Mouse (Mus musculus) G1E (cell line): ENCODE measurements around the gene Bbs9. TPM values are rescaled to one million over a fixed set of nuclear protein-coding genes. Genes with fewer than 3 reads are reported as not detected.
A peak's percentile ranks its signal among the peaks of the same experiment; 100 is the strongest.

Source experiments
- ATAC-seq: 2 replicates; pipeline ENCODE4 v1.8.0; 2016; ENCODE audit warnings: mild to moderate bottlenecking; ENCODE audit not compliant: insufficient number of reproducible peaks, poor library complexity, low FRiP score, severe bottlenecking; ENCODE audit errors: extremely low read depth
- DNase-seq: peaks from one replicate; pipeline ENCODE4 v3.0.0; 2012; ENCODE audit warnings: low spot score
- H3K27me3 ChIP-seq: 2 replicates; pipeline ENCODE4 v1.6.1; 2012; ENCODE audit warnings: mild to moderate bottlenecking, low read length, inconsistent platforms; ENCODE audit not compliant: insufficient read depth
- H3K36me3 ChIP-seq: replicated peaks from 2 replicates; pipeline ENCODE3; 2012; ENCODE audit warnings: mild to moderate bottlenecking, inconsistent platforms
- H3K4me1 ChIP-seq: 2 replicates; pipeline ENCODE4 v1.6.1; 2012; ENCODE audit warnings: low read depth, low read length, inconsistent platforms, mixed read lengths; ENCODE audit not compliant: insufficient read depth
- H3K4me3 ChIP-seq: 2 replicates; pipeline ENCODE4 v1.5.1; 2012; ENCODE audit warnings: low read depth, mild to moderate bottlenecking, inconsistent platforms, low read length, moderate library complexity, mixed read lengths
- H3K9me3 ChIP-seq: replicated peaks from 2 replicates; pipeline ENCODE4 v1.6.1; 2012; ENCODE audit warnings: inconsistent platforms
- CTCF ChIP-seq: IDR thresholded peaks from 2 replicates; pipeline ENCODE4 v1.5.1; 2012; ENCODE audit warnings: low read depth, low read length, inconsistent platforms, mixed read lengths
- GATA1 ChIP-seq: IDR thresholded peaks from 2 replicates; pipeline ENCODE4 v1.6.1; 2012; ENCODE audit warnings: borderline replicate concordance, low read length, inconsistent platforms, mixed read lengths
- GATA2 ChIP-seq: IDR thresholded peaks from 2 replicates; pipeline ENCODE4 v1.6.1; 2012; ENCODE audit warnings: low read depth, low read length, inconsistent platforms, borderline replicate concordance
- POLR2AphosphoS5 ChIP-seq: IDR thresholded peaks from 2 replicates; pipeline ENCODE4 v1.6.1; 2012; ENCODE audit warnings: low read depth, low read length, inconsistent platforms; ENCODE audit not compliant: insufficient replicate concordance
- TAL1 ChIP-seq: conservative IDR thresholded peaks from 2 replicates; pipeline ENCODE4 v1.6.1; 2012; ENCODE audit warnings: low read depth, low read length, inconsistent platforms, mixed read lengths
- polyA plus RNA-seq: library from polyadenylated mRNA; stranded (reverse); fragments of >175 nt; gene quantifications from 2 replicates; pipeline ENCODE4 v1.2.3, GENCODE M21; 2012
- total RNA-seq, 2 experiments: library from RNA; stranded (forward) in 1 of 2; stranded (reverse) in 1 of 2; fragments of 200-1000 nt in 1 of 2; fragments of >200 nt in 1 of 2; fragmentation: Nextera tagmentation in 1 of 2; gene quantifications; 2 replicates each; pipeline ENCODE4 v1.2.3; 2014 to 2017

Gene Bbs9
- 18.5 and 26.9 TPM in 2 replicates for total RNA-seq (2014; fragmentation: Nextera tagmentation)
- 12.8 and 18.4 TPM in 2 replicates for total RNA-seq (2017)
- 1.1 and 3.3 TPM in 2 replicates for polyA plus RNA-seq

DNA sequence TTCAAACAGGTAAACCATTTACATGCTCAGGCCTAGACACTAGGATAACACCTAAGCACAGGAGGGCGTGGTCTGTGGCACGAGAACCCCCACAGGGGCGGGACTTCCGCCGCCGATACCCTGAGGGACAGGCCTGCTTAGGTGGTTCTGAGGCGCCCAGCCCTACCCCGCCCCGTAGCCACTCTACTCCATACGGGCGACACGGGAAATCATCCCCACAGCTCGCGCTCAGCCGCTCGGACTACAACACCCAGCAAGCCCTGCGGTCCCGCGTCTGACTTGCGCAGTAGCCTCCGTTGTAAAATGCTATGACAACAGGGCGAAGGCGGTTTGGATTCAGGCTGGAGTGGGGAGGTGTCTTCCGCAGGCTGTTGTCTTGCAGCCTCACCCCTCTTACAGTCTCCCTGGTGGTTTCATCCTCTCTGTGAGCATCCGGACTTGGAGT is at the start of gene Bbs9:
TSS of gene Bbs9 (plus strand) at position 292 of the 445 bp plus-strand sequence.
- no peaks in the 10 kb centered on the region for H3K27me3 ChIP-seq

DNA sequence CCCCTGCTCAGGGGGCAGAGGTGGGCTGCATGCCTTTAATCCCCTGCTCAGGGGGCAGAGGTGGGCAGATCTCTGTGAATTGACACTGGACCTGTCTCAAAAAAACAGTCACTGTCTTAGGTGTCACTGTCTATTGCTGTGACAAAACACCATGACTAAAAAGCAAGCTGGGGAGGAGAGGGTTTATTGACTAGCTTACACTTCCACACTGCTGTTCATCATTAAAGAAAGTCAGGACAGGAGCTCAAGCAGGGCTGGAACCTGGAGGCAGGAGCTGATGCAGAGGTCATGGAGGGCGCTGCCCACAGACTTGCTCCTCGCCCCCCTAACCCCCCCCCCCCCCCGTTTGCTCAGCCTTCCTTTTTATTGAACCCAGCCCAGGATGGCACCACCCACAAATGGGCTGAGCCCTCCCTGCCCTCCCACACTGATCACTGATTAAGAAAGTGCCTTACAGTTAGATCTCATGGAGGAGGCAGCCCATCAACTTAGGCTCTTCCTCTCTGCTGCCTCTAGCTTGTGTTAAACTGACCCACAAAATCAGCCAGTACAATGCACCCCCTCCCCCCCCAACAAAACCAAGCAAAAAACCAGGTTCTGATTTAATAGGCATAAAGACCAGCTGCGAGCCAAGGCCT is 47.4 kb upstream of the Bbs9 start:
- no peak for DNase-seq
- TF ChIP-seq GATA2 (no peak), TAL1 (no peak), GATA1 (no peak), CTCF (no peak), POLR2AphosphoS5 (no peak)

More for the DNA sequence above, at the start of gene Bbs9:
- TF ChIP-seq GATA1 (no peak), POLR2AphosphoS5 (no peak), TAL1 (no peak), CTCF (no peak), GATA2 (no peak)
- H3K4me1 ChIP-seq: peaks cover 26% of the 10 kb centered on the region
- H3K36me3 ChIP-seq: peaks cover 5% of the 10 kb centered on the region
- peak within 1 kb of the TSS; percentile 72 for H3K4me3 ChIP-seq
- ATAC-seq (peak; percentile 96), DNase-seq (peak; percentile 76)
- H3K9me3 ChIP-seq: no peaks in the 10 kb centered on the region

DNA sequence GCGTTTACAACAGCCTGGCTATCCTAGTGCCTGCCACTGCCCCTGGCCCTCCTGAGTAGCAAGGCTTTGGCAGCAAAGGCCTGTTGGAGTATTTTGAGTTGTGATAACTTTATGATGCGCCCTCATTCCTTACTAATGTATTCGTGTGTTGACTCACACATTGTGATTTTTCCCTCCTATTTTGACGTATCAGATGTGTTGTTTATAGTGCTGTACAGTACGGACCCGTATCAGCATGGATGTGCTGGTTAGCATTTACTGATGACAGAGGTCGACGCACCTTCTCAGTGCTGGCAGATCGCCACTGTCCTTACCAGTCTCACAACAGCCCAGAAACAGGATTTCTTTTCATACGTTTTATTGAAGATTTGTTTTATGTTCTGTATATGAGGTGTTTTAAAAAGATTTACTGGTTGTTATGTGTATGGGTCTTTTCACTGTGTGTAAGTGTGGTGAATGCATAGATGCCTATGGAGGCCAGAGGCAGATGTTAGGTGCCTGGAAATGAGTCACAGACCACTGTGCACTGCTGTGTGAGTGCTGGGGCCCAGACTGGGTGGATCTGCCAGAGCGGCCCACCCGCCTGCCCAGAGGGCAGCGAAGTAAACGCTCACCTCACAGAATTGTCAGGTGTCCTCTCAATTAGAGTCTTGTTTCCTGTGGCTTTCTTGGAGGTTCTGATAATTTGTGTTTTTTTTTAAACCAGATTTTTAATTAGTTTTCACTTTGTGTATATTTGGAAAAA is 46.7 kb upstream of the Bbs9 start:
- Histone ChIP-seq H3K4me3 (no peak overlapping the region), H3K9me3 (no peaks in the 10 kb centered on the region), H3K4me1 (peaks cover 8% of the 10 kb centered on the region), H3K36me3 (peaks cover 53% of the 10 kb centered on the region), H3K27me3 (no peaks in the 10 kb centered on the region)
- DNase-seq (no peak), ATAC-seq (no peak)
- TF ChIP-seq POLR2AphosphoS5 (no peak), GATA1 (no peak), GATA2 (no peak), TAL1 (no peak), CTCF (no peak)

More for the DNA sequence above, 47.4 kb upstream of the Bbs9 start:
- Histone ChIP-seq H3K9me3 (no peaks in the 10 kb centered on the region), H3K27me3 (no peaks in the 10 kb centered on the region), H3K36me3 (peaks cover 50% of the 10 kb centered on the region), H3K4me3 (no peak overlapping the region), H3K4me1 (peaks cover 8% of the 10 kb centered on the region)
- no peak for ATAC-seq

DNA sequence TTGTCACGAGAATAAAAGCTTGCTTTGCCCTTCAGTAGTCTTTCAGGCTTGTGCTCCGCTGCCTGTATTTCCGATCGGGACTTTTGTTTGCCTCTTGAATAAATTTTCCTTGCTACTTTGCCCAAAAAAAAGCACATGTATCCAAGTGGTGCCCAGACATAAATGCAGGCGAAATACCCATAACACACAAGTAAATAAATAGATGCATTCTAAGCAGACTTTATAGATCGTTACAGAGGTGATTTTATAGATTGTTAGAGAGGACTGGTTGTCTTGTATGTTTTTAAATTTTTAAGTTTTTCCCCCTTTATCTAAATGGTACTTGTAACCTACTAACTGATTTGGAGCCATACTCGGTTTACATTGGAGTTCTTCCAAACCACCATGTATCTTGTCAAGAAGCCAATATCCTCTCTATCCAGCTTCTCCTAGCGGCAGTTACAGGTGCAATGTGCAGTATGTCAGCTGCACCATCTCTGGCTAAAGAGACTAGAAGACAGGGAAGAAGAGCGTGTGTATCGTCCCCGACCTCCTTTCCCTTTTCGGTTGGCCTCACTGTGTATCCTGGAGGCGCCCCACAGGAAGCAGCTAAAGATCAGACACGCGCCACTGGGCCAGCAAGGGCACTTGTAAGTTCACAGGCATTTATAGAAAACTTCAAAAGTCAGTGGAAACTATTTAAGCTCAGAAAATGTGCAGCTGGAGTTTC is 45.8 kb upstream of the Bbs9 start:
- ATAC-seq (no peak), DNase-seq (peak; percentile 11)
- TF ChIP-seq TAL1: no peak
- no peak for TF ChIP-seq GATA2
- no peak for TF ChIP-seq GATA1
- TF ChIP-seq CTCF: no peak
- TF ChIP-seq POLR2AphosphoS5: no peak
- Histone ChIP-seq H3K36me3 (peaks cover 53% of the 10 kb centered on the region), H3K4me3 (no peak overlapping the region), H3K4me1 (peaks cover 8% of the 10 kb centered on the region), H3K9me3 (no peaks in the 10 kb centered on the region), H3K27me3 (no peaks in the 10 kb centered on the region)

DNA sequence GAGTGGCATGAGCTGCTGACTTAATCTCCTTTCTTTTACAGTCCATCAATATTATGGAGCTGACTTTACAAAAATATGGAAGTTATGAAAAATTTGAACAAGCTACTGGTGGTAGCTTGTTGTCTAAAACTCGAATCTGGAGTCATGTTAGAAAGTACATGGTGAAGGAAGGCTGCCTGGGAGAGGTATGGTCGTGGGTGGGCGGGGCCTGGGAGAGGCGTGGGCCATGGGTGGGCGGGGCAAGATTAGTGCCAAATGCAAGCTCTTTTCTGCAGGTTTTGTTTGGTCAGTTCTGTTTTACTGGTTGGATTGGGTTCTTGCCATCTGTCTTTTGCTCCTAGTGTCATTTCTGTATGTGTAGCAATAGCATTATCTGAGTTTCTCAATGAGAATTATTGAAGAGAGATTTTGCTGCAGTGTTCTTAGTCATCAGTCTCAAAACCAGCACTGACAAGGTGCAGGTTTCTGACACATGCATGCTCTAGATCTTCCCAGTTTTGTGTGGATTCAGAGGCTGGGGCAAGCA is 45.1 kb upstream of the Bbs9 start:
- no peaks in the 10 kb centered on the region for H3K9me3 ChIP-seq
- ATAC-seq (no peak), DNase-seq (peak; percentile 27)
- peaks cover 51% of the 10 kb centered on the region for H3K36me3 ChIP-seq
- TF ChIP-seq GATA1: no peak
- TF ChIP-seq CTCF: no peak
- no peak for TF ChIP-seq GATA2
- TF ChIP-seq POLR2AphosphoS5: no peak
- no peak for TF ChIP-seq TAL1
- no peak overlapping the region for H3K4me3 ChIP-seq
- peaks cover 8% of the 10 kb centered on the region for H3K4me1 ChIP-seq
- H3K27me3 ChIP-seq: no peaks in the 10 kb centered on the region

DNA sequence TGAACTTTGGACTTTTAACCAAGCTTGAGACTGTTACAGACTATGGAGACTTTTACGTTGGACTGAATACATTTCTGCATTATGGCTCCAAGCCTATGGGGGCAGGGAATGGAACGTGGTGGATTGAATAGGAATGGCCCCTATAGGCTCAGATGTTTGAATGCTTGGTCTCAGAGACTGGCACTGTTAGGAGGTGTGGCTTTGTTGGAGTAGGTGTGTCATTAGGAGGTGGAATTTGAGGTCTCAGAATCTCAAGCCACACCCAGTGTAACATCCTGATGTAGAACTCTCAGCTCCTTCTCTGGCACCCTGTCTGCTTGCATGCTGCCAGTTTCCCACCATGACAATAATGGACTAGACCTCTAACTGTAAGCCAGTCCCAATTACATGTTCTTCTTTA is 42.3 kb upstream of the Bbs9 start:
- ATAC-seq (no peak), DNase-seq (no peak)
- H3K4me3 ChIP-seq: no peak overlapping the region
- TF ChIP-seq GATA2: no peak
- TF ChIP-seq TAL1: no peak
- no peak for TF ChIP-seq GATA1
- TF ChIP-seq CTCF: no peak
- no peak for TF ChIP-seq POLR2AphosphoS5
- peaks cover 51% of the 10 kb centered on the region for H3K36me3 ChIP-seq
- H3K4me1 ChIP-seq: peaks cover 6% of the 10 kb centered on the region
- no peaks in the 10 kb centered on the region for H3K27me3 ChIP-seq
- H3K9me3 ChIP-seq: no peaks in the 10 kb centered on the region
